Mouse (Mus musculus) embryo, embryonic 9.5 days (tissue): ENCODE measurements at regions not wholly inside any gene's neighbourhood (a gene's known extent, or its start where the extent isn't known, plus 50 kb on each side); places are given as distances from the start of the nearest gene placed in this dataset.

Experiments used
- DNase-seq: peaks from one replicate; pipeline ENCODE4 v3.0.0-alpha.2; 2017; ENCODE audit errors: extremely low spot score

DNA sequence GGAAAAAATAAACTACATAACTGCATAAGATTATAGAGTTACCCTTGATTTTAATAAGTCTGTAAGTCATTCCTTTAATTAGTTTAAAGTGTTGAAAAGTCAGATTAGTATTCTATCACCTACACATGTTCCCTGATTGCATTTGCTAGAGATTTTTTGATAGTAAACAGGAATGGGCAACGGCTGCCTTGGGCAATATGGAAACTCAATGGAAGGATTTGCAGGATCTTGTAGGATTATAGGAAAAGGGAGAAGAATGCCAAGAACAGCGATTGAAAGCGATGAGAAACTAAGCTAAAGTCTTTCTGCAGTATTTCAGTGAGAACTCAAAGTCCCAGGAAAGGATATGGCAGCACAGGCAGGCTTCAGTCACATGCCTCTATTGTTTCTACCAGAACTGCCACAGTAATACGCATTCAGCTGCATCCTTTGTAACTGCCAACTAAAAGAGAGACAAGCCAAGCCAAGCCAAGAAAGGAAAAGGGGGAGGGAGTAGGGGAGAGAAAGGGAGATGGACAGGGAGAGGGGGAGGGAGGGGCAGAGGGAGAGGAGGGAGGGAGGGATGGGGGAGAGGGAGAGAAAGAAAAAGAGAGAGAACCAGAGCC lies 340.3 kb downstream of the Kif16b start:
- DNase-seq: peak; percentile 20

DNA sequence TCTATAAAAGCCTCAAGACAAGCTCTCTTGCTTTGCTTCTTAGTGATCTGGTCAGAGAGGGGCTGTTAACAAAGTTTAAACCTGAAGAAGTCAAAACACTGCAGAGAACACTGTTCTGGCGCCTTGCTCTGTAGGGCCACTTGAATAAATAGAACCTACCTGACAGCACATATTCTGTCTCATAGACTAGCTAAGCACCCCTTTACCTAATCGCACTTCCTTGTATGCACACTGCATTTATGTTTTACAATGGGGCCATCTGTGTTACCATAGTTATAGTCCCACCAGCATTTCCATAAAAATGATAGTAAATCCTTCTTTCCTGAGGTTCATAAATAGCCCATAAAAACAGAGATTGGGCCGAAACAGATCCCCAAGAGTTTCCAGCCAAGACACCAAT lies 340.9 kb downstream of the Kif16b start:
- DNase-seq: no peak

DNA sequence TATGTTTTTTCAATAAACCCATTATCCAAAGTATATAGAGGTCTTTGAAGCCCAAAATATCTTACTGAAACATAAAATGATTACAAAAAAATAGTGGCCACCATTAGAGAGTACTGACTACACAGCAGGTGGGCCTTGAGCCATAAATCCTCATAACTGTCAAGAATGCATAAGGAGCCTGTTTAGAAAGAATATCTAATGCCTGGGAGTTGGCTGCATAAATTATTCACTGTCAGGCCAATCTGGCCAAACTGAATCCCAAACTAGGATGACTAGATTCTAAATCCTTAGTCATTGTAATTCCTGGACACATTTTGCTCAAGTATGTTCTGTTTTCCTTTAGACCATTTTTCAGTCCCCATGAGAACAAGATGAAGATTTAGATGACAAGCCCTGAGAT lies 341.4 kb downstream of the Kif16b start:
- DNase-seq: no peak

DNA sequence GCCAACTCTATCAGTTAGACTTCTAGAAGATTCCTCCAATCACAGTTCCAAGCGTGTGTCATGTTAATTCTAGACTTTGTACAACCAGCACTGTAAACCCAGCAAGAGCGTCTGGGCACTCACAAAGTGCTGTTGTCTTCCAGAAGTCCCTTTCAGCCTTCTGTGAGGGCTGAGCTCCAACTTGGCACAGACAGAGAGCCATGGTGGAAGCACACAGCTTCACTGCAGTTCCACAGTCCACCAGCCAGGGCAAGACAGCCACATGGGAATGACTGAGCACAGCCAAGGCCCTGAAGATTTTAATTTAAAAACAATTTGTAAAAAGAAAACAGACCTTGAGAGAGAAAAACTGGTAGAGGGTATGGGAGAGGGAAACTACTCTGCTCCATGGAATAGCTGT lies 346.5 kb downstream of the Kif16b start:
- no peak for DNase-seq

DNA sequence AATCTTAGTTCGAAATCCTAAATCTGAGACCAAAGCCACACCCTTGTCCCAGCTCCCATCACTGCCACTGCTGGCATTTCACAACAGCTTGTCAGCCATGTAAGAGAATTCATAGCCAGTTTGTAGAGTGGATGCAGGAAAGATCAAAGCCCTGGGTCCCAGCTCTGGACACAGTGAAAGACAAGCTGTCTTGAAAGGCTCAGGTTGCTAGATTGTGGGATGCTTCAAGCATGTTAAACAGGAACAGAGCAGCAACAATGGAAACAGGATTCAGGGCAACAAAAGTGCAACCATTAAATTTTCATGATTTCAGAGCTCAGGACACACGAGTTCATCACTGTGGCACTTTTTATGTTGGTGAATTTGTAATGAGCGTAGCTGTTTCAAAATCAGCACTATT lies 349.6 kb downstream of the Kif16b start:
- no peak for DNase-seq

DNA sequence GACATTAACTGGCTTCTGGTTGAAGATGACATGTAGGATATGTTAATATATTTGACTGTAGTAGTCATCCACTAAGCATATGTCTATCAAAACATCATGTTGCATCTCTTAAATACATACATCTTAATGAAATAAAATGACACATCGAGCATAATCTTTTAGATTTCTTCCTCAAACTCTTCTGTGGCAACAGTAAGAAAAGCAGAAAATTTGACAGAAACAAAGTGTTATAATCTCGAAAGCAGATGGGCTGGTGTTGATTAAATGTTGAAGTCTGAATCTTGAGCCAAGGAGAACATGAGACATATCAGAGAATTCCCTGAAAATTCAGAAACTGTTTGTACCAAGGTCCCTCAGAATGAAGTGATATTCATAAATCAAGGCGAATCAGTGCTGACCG lies 352.6 kb downstream of the Kif16b start:
- no peak for DNase-seq

DNA sequence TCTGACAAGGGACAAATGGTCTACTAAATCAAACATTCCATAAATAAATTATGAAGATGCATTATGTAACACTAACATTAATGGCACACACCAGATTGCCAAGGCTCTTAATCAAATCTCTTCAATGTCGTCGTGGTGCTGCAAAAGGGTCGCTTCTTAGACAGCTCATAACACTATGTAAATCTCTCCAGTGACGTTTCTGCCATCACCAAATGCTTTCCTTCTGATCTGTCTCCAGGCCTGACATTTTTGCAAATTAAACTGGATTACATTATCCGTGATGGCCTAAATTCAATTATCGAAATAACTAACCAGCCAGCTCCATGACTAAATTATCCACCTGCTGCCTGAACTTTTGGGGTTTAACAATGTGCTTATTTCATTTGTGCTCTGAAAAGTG lies 356.4 kb downstream of the Kif16b start:
- DNase-seq: no peak

DNA sequence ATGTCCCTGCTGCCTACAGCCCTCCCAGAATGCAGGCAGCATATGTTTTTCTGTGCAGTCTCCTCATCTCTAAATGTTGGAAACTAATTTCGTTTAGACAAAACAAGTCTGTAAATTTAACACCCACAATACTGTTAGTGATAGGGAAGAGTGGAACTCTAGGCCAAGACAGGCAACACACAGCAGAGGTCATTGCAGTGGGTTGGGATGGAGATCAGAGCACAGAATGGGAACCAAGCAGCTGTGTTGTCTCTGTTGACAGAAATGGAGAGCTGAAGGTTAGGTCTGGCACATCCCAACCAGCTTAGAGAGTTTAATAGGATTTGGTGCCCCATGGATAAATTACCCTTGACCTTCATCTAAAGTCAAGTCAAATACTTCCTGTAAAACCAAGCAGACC lies 361.4 kb downstream of the Kif16b start:
- no peak for DNase-seq

DNA sequence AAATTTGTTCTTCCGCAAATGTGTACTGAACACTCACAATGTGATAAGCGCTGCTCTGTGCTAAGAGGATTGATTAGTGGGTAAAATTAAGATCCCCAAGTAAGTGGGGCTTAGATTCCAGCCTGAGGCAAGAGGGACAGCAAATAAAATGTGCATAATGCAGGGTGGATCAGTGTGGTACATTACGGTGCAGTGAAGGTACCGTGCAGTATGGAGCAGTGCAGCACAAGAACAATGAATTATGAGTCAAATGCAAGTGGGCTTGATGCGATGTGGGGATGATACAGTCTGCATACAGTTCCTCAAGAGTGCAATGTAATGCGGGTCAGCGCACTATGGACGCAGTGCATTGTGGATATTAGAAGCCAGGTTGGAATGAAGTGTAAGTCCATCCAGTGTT lies 367.8 kb downstream of the Kif16b start:
- no peak for DNase-seq

DNA sequence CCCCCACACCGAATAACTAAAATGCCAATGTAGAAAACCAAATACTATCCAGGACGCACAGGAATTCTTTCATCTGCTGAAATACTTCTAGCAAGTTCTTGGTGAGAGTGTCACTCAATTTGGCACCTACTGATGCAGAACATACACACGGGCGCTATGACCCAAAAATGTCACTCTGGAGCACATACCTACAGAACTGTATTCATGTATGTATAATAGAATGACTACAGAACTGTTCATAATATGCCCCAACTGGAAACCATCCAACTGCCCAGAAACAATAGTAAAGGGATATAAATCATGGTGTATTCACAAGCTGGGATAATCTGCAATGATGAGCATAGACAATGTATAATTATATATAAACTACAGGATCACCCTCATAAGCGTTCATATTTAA lies 378.9 kb downstream of the Kif16b start:
- DNase-seq: no peak

DNA sequence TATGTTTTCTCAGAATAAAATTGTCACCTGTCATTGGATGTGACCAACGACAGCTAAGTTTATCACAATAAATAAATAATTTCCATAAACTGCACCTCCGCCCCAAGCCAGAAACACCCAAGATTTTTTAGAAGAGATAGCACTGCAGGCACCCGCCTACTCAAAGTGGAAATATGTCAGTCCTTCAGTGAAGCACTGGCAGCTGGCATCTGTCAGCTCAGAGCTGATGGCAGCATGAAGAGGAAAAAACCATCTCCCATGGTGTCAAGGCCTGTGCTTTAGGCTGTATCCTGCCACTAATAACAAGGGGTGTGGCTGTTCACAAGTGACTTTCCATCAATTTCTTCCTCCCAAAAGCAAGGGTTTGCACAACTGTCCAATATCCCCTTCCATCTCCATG lies 383.6 kb downstream of the Kif16b start:
- no peak for DNase-seq

DNA sequence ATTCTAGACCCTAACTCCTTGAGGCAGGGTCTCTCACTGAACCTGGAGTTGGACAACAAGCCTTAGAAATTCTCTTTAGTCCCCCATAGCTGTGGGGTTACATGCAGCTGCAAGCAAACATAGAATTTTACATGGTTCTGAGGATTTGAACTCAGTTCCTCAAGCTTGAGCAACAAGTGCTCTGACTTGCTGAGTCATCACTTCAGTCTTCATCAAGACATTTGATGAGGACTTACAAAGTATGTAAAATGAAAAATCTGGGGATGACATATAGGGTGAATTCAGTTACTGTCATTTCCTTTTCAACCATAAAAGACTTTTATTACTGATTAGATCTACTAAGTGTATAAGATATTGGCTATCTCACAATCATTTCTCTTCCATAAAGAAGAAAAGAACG lies 396.1 kb downstream of the Kif16b start:
- no peak for DNase-seq
